Mouse (Mus musculus): ENCODE results near the gene Ccl8.

The Ccl8 gene

GRCm38 (mm10) chr11:82114885-82115284 lies at the start of gene Ccl8:
Ccl8 (plus strand) TSS chr11:82115185.
- no peak for DNase-seq (ENCODE audit: low read depth, low spot score)
- H3K36me3 ChIP-seq (ENCODE audit: control insufficient read depth, insufficient read depth, low read length, poor library complexity, severe bottlenecking): no peaks in the 10 kb centered on the region
- H3K27me3 ChIP-seq (ENCODE audit: control insufficient read depth, insufficient read depth, low read length, poor library complexity, severe bottlenecking): no peaks in the 10 kb centered on the region

- no peaks in the 10 kb centered on the region for H3K27me3 ChIP-seq (ENCODE audit: control insufficient read depth, insufficient read depth, low read length, poor library complexity, severe bottlenecking)
- H3K36me3 ChIP-seq (ENCODE audit: control insufficient read depth, insufficient read depth, low read length, poor library complexity, severe bottlenecking): no peaks in the 10 kb centered on the region
- no peak for DNase-seq (ENCODE audit: low read depth, low spot score)
These were observed 47.9 kb upstream of the Ccl8 start for GRCm38 (mm10) chr11:82066953-82067571.

GRCm38 (mm10) chr11:82071076-82071475 lies 43.9 kb upstream of the Ccl8 start:
- H3K36me3 ChIP-seq (ENCODE audit: control insufficient read depth, insufficient read depth, low read length, poor library complexity, severe bottlenecking): no peaks in the 10 kb centered on the region
- DNase-seq (ENCODE audit: low read depth, low spot score): no peak
- no peaks in the 10 kb centered on the region for H3K27me3 ChIP-seq (ENCODE audit: control insufficient read depth, insufficient read depth, low read length, poor library complexity, severe bottlenecking)

- Histone ChIP-seq H3K36me3 (ENCODE audit: control insufficient read depth, insufficient read depth, low read length, poor library complexity, severe bottlenecking) (no peaks in the 10 kb centered on the region), H3K27me3 (ENCODE audit: control insufficient read depth, insufficient read depth, low read length, poor library complexity, severe bottlenecking) (no peaks in the 10 kb centered on the region)
- no peak for DNase-seq (ENCODE audit: low read depth, low spot score)
These were observed 42.6 kb upstream of the Ccl8 start for GRCm38 (mm10) chr11:82072374-82072773.

GRCm38 (mm10) chr11:82072984-82073383 lies 42.0 kb upstream of the Ccl8 start:
- Histone ChIP-seq H3K36me3 (ENCODE audit: control insufficient read depth, insufficient read depth, low read length, poor library complexity, severe bottlenecking) (no peaks in the 10 kb centered on the region), H3K27me3 (ENCODE audit: control insufficient read depth, insufficient read depth, low read length, poor library complexity, severe bottlenecking) (no peaks in the 10 kb centered on the region)
- DNase-seq (ENCODE audit: low read depth, low spot score): no peak

GRCm38 (mm10) chr11:82073686-82074085 lies 41.3 kb upstream of the Ccl8 start:
- no peak for DNase-seq (ENCODE audit: low read depth, low spot score)
- H3K36me3 ChIP-seq (ENCODE audit: control insufficient read depth, insufficient read depth, low read length, poor library complexity, severe bottlenecking): no peaks in the 10 kb centered on the region
- H3K27me3 ChIP-seq (ENCODE audit: control insufficient read depth, insufficient read depth, low read length, poor library complexity, severe bottlenecking): no peaks in the 10 kb centered on the region

DNA sequence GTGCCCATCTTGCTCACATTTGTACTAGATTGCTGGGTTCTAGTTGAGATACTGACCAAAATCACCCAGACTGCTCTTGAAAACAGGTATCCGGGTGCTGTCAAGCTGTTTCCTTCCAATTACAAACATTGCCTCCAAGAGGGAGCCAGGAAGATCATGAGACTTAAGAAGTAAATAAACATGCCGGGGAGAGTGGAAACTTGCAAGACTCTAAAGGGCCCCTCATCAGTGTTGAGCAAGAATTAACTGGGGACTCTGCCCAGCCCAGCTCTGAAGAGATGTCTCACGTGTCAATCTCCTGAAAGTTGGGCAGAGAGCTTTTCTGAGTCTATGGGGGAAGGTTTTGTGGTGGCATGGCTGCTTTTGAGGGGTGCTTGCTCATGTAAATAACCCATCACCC lies 38.0 kb upstream of the Ccl8 start:
- Histone ChIP-seq H3K27me3 (ENCODE audit: control insufficient read depth, insufficient read depth, low read length, poor library complexity, severe bottlenecking) (no peaks in the 10 kb centered on the region), H3K36me3 (ENCODE audit: control insufficient read depth, insufficient read depth, low read length, poor library complexity, severe bottlenecking) (no peaks in the 10 kb centered on the region)
- DNase-seq (ENCODE audit: low read depth, low spot score): no peak

DNA sequence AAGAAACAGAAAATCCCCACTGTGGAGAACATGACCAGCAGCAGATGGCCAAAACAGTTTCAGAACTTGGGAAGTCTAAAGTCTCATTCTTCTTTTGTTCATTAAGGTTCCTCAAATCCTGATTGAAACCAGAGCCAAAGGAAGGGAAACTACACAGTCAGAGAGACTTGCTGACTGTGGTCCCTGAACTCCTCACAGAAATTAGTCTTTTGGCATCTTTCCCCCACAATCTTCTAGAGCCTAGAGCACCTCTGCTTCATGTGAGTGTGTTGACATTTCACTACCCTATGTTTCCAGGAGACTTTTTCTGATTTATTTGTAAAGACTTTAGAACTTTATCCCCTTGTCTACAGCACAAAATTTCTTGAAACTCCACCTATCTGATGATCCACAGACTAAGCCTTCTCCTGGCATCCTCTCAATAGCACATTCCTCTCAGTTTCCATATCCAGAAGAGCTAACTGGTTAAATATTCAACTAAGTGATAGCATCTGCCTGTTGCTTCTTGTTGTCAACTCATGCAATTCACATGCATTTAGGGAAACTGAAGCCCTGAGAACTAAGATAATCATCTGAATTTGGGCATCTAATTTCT lies 36.8 kb upstream of the Ccl8 start:
- Histone ChIP-seq H3K27me3 (ENCODE audit: control insufficient read depth, insufficient read depth, low read length, poor library complexity, severe bottlenecking) (no peaks in the 10 kb centered on the region), H3K36me3 (ENCODE audit: control insufficient read depth, insufficient read depth, low read length, poor library complexity, severe bottlenecking) (no peaks in the 10 kb centered on the region)
- no peak for DNase-seq (ENCODE audit: low read depth, low spot score)

- DNase-seq (ENCODE audit: low read depth, low spot score): no peak
- H3K27me3 ChIP-seq (ENCODE audit: control insufficient read depth, insufficient read depth, low read length, poor library complexity, severe bottlenecking): no peaks in the 10 kb centered on the region
- no peaks in the 10 kb centered on the region for H3K36me3 ChIP-seq (ENCODE audit: control insufficient read depth, insufficient read depth, low read length, poor library complexity, severe bottlenecking)
These were observed 34.1 kb upstream of the Ccl8 start for GRCm38 (mm10) chr11:82080865-82081264.

DNA sequence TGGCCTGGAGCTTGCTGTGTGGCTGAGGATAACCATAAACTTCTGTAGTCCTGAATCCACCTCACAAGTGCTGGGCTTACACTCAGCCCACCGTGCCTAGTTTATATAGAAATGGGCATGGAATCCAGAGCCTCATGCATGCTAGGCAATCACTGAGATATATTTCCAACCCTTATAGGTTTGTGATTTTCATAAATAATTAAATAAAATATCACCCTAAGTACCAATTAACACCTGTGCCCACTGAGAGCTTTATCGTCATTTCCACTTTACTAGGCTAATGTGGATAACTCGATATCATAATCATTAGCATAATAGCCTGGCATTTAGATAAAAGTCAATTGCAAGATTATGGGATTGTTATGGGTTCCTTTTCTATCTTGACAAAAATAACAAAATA lies 30.6 kb upstream of the Ccl8 start:
- Histone ChIP-seq H3K27me3 (ENCODE audit: control insufficient read depth, insufficient read depth, low read length, poor library complexity, severe bottlenecking) (no peaks in the 10 kb centered on the region), H3K36me3 (ENCODE audit: control insufficient read depth, insufficient read depth, low read length, poor library complexity, severe bottlenecking) (no peaks in the 10 kb centered on the region)
- DNase-seq (ENCODE audit: low read depth, low spot score): no peak

- no peaks in the 10 kb centered on the region for H3K36me3 ChIP-seq (ENCODE audit: control insufficient read depth, insufficient read depth, low read length, poor library complexity, severe bottlenecking)
- H3K27me3 ChIP-seq (ENCODE audit: control insufficient read depth, insufficient read depth, low read length, poor library complexity, severe bottlenecking): no peaks in the 10 kb centered on the region
- DNase-seq (ENCODE audit: low read depth, low spot score): no peak
These were observed 15.3 kb upstream of the Ccl8 start for GRCm38 (mm10) chr11:82099511-82100323.

- DNase-seq (ENCODE audit: low read depth, low spot score): no peak
- Histone ChIP-seq H3K36me3 (ENCODE audit: control insufficient read depth, insufficient read depth, low read length, poor library complexity, severe bottlenecking) (no peaks in the 10 kb centered on the region), H3K27me3 (ENCODE audit: control insufficient read depth, insufficient read depth, low read length, poor library complexity, severe bottlenecking) (no peaks in the 10 kb centered on the region)
These were observed 13.9 kb upstream of the Ccl8 start for GRCm38 (mm10) chr11:82101087-82101486.

DNA sequence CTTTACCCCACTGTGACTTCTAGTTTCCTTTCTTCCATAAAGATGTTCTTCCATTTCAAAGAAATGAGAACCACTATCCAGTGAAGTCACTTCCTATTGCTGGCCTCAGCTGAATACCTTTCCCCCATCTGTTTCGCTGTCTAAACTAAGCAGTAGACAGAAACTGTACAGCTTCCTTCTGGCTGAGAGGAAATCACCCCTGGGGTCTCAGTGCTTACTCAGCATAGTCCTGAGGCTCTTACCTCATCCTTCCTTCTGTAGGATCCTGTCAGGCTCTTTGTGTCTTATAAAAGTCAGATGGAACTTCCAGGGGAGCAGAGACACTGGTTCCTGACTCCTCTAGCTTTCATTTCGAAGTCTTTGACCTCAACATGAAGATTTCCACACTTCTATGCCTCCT lies 13.5 kb upstream of the Ccl8 start, which contains the start of gene Ccl12:
TSS of gene Ccl12 (plus strand) at position 317 of the 400 bp plus-strand sequence.
- Histone ChIP-seq H3K36me3 (ENCODE audit: control insufficient read depth, insufficient read depth, low read length, poor library complexity, severe bottlenecking) (no peaks in the 10 kb centered on the region), H3K27me3 (ENCODE audit: control insufficient read depth, insufficient read depth, low read length, poor library complexity, severe bottlenecking) (no peaks in the 10 kb centered on the region)
- no peak for DNase-seq (ENCODE audit: low read depth, low spot score)

GRCm38 (mm10) chr11:82109611-82110010 lies 5.4 kb upstream of the Ccl8 start:
- H3K36me3 ChIP-seq (ENCODE audit: control insufficient read depth, insufficient read depth, low read length, poor library complexity, severe bottlenecking): no peaks in the 10 kb centered on the region
- DNase-seq (ENCODE audit: low read depth, low spot score): no peak
- no peaks in the 10 kb centered on the region for H3K27me3 ChIP-seq (ENCODE audit: control insufficient read depth, insufficient read depth, low read length, poor library complexity, severe bottlenecking)

All from splenic B cell, adult 2 months (primary cell).